Mouse (Mus musculus): Measurements from ENCODE around the gene Chd4. TPM values are rescaled to one million over a fixed set of nuclear protein-coding genes. Genes with fewer than 3 reads are reported as not detected.

Gene Chd4
- polyA plus RNA-seq, 1 experiment = 317 TPM

DNA sequence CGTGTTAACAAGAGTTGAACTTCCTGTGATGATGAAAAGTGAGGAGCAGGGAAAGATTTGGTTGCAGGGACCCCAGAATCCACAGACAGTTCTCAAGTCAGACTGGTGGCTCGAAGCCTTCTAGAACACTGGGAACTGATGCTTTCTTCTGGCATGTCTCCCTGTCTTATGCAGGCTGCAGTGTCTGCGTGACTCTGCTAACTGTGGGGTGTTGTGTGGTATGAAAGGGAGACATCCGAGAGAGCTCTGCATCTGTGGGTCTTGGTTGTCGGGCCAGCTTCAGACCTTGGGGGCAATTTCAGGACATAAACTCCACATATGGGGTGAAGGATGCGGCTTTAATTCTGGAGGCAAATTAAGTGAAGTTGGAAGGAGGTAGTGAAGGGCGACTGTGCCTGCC is 50.4 kb downstream of the Chd4 start:
- H3K9ac ChIP-seq (ENCODE audit: low read depth, poor library complexity, severe bottlenecking) = peak overlapping the region; percentile 39
- TF ChIP-seq EP300 (IDR thresholded peaks at IDR 0.05; ENCODE audit: insufficient read depth, low read depth, low read length) (no peak), CTCF (IDR thresholded peaks at IDR 0.05; ENCODE audit: low read depth, low read length) (no peak), POLR2A (IDR thresholded peaks at IDR 0.05; ENCODE audit: insufficient read depth, low read length) (no peak)
- no peaks in the 10 kb centered on the region for H3K27me3 ChIP-seq (ENCODE audit: control insufficient read depth, insufficient read depth, low read length, poor library complexity, severe bottlenecking)
- H3K9me3 ChIP-seq (replicated peaks; ENCODE audit: control insufficient read depth, insufficient read depth, low read length, poor library complexity, severe bottlenecking) = no peaks in the 10 kb centered on the region
- H3K4me1 ChIP-seq (ENCODE audit: control insufficient read depth, insufficient read depth, low read length) = peaks cover 3% of the 10 kb centered on the region
- no peak overlapping the region for H3K27ac ChIP-seq (ENCODE audit: insufficient read depth, low read length)
- peaks cover 18% of the 10 kb centered on the region for H3K36me3 ChIP-seq (ENCODE audit: control insufficient read depth, insufficient read depth, low read length, poor library complexity, severe bottlenecking)
- peak overlapping the region; percentile 16; the same call in 1 of the 2 replicates for H3K4me3 ChIP-seq (ENCODE audit: low read depth, low read length)

DNA sequence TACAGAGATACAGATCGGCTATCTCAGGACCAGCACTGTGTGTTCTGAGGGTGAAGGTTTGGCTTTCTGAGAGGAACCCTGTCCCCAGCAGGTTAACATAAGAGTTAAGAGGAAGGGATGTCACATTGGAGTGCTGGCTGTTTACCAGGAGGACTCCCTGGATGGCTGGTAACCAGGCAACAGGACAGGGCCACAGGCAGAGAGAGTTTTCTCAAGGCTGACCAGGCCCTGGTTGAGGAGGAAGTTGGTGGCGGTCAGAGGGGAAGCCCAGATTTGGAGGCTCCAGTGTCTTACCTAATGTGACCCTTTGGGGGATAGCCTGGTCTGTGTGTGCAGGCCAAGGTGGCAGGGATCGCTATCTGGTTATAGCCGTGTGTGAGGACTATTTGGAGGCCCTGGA is 51.0 kb downstream of the Chd4 start:
- Histone ChIP-seq H3K4me3 (ENCODE audit: low read depth, low read length) (no peak overlapping the region), H3K9ac (ENCODE audit: low read depth, poor library complexity, severe bottlenecking) (0 out of 2 replicates have a peak overlapping the region, but pooled peaks have one; percentile 4)

DNA sequence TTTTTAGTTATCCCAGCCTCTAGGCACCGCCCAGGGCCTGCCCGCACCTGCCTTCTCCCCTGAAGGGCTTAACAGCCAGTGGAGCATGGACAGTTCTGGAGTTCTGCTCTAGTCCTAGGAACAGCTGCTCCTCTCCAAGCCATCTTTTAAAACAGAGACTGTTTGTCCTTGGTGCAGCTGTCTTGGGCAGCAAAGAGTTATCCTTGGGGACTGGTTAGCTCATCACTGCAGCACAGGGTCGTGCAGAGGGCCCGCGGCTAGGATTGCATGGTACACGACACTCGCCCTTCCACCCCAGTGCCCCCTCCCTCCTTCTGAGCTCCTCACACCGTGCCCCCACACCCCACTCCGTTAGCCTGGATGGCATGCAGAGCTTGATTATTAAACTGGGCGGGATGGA is 51.5 kb downstream of the Chd4 start:
- no peaks in the 10 kb centered on the region for H3K9me3 ChIP-seq (replicated peaks; ENCODE audit: control insufficient read depth, insufficient read depth, low read length, poor library complexity, severe bottlenecking)
- peaks cover 3% of the 10 kb centered on the region for H3K4me1 ChIP-seq (ENCODE audit: control insufficient read depth, insufficient read depth, low read length)
- no peaks in the 10 kb centered on the region for H3K27me3 ChIP-seq (ENCODE audit: control insufficient read depth, insufficient read depth, low read length, poor library complexity, severe bottlenecking)
- TF ChIP-seq POLR2A (IDR thresholded peaks at IDR 0.05; ENCODE audit: insufficient read depth, low read length) (no peak), EP300 (IDR thresholded peaks at IDR 0.05; ENCODE audit: insufficient read depth, low read depth, low read length) (no peak), CTCF (IDR thresholded peaks at IDR 0.05; ENCODE audit: low read depth, low read length) (no peak)
- no peak overlapping the region for H3K27ac ChIP-seq (ENCODE audit: insufficient read depth, low read length)
- H3K9ac ChIP-seq (ENCODE audit: low read depth, poor library complexity, severe bottlenecking) = no peak overlapping the region
- no peak overlapping the region for H3K4me3 ChIP-seq (ENCODE audit: low read depth, low read length)
- peaks cover 6% of the 10 kb centered on the region for H3K36me3 ChIP-seq (ENCODE audit: control insufficient read depth, insufficient read depth, low read length, poor library complexity, severe bottlenecking)

More for the DNA sequence above, 51.0 kb downstream of the Chd4 start:
- Histone ChIP-seq H3K9me3 (replicated peaks; ENCODE audit: control insufficient read depth, insufficient read depth, low read length, poor library complexity, severe bottlenecking) (no peaks in the 10 kb centered on the region), H3K27ac (ENCODE audit: insufficient read depth, low read length) (no peak overlapping the region), H3K27me3 (ENCODE audit: control insufficient read depth, insufficient read depth, low read length, poor library complexity, severe bottlenecking) (no peaks in the 10 kb centered on the region), H3K36me3 (ENCODE audit: control insufficient read depth, insufficient read depth, low read length, poor library complexity, severe bottlenecking) (peaks cover 11% of the 10 kb centered on the region), H3K4me1 (ENCODE audit: control insufficient read depth, insufficient read depth, low read length) (peaks cover 3% of the 10 kb centered on the region)
- TF ChIP-seq POLR2A (IDR thresholded peaks at IDR 0.05; ENCODE audit: insufficient read depth, low read length) (no peak), EP300 (IDR thresholded peaks at IDR 0.05; ENCODE audit: insufficient read depth, low read depth, low read length) (no peak), CTCF (IDR thresholded peaks at IDR 0.05; ENCODE audit: low read depth, low read length) (no peak)

DNA sequence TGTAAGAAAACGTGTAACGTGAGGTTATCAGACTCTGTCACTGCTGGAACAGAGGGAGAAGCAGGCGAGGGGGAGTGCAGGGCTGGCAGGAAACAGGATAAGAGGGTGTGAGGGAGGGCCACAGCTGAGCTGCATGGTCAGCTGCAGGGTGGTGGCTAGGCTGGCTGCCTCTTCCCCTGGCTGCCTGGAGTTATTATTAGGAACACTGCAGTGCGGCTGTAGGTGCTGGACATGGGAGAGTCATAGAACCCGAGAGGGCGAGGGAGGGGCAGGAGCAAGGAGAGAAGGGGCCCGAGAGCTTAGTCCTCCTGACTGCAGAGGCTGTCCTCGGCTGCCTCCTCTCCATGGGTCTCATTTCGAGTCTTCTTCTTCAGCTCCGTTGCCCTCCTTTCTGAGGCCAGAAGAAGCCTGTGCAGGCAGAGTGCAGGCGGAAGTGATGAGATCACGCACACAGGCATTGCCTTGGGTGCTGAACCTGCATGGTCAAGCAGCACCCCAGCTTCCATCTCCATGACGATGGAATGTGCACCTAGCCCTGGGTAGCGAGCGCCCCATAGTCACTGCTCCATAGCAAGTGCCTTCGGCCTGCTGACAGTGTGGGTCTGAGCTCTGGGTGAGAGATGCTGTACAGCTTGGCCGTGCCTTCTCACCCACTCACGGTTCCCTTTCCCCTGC is 52.6 kb downstream of the Chd4 start:
- H3K4me1 ChIP-seq (ENCODE audit: control insufficient read depth, insufficient read depth, low read length) = peaks cover 3% of the 10 kb centered on the region
- H3K27me3 ChIP-seq (ENCODE audit: control insufficient read depth, insufficient read depth, low read length, poor library complexity, severe bottlenecking) = no peaks in the 10 kb centered on the region
- peaks cover 4% of the 10 kb centered on the region for H3K36me3 ChIP-seq (ENCODE audit: control insufficient read depth, insufficient read depth, low read length, poor library complexity, severe bottlenecking)
- no peak for TF ChIP-seq CTCF (IDR thresholded peaks at IDR 0.05; ENCODE audit: low read depth, low read length)
- TF ChIP-seq EP300 (IDR thresholded peaks at IDR 0.05; ENCODE audit: insufficient read depth, low read depth, low read length) = no peak
- no peak for TF ChIP-seq POLR2A (IDR thresholded peaks at IDR 0.05; ENCODE audit: insufficient read depth, low read length)
- no peak overlapping the region for H3K27ac ChIP-seq (ENCODE audit: insufficient read depth, low read length)
- H3K4me3 ChIP-seq (ENCODE audit: low read depth, low read length) = no peak overlapping the region
- H3K9ac ChIP-seq (ENCODE audit: low read depth, poor library complexity, severe bottlenecking) = no peak overlapping the region
- no peaks in the 10 kb centered on the region for H3K9me3 ChIP-seq (replicated peaks; ENCODE audit: control insufficient read depth, insufficient read depth, low read length, poor library complexity, severe bottlenecking)

DNA sequence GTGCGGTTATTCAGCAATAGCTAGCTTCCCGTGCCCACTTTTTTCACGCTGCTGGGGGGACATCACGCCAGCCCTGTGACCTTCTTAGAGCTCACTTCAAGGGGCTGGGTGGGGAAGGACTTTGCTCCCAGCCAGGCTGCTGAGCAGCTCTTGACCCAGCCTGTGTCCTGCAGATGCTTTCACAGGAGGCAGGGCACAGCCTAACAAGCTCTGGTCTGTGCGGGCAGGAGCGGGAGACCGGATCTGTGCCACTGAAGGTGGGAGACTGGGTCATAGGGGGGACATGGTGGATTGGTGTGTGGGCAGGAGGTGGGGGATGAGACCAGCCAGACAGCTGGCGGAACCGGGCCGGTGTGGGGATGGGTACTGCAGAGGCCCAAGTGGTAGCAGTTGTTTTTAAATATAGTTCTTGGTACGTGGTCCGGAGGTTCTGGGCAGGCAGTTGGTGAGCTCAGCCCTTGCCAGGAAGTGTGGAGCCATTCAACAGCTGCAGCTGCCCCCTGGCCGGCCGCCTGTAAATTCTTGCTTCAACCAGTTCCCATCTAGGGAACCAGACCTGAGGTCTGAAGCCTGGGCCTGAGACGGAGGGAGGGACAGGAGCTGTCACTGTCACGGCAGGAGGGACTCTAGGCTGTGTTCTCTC is 53.3 kb downstream of the Chd4 start:
- H3K9me3 ChIP-seq (replicated peaks; ENCODE audit: control insufficient read depth, insufficient read depth, low read length, poor library complexity, severe bottlenecking) = no peaks in the 10 kb centered on the region
- H3K27ac ChIP-seq (ENCODE audit: insufficient read depth, low read length) = no peak overlapping the region
- no peaks in the 10 kb centered on the region for H3K27me3 ChIP-seq (ENCODE audit: control insufficient read depth, insufficient read depth, low read length, poor library complexity, severe bottlenecking)
- peaks cover 3% of the 10 kb centered on the region for H3K4me1 ChIP-seq (ENCODE audit: control insufficient read depth, insufficient read depth, low read length)
- H3K36me3 ChIP-seq (ENCODE audit: control insufficient read depth, insufficient read depth, low read length, poor library complexity, severe bottlenecking) = no peaks in the 10 kb centered on the region; the same call in 1 of the 2 replicates
- TF ChIP-seq POLR2A (IDR thresholded peaks at IDR 0.05; ENCODE audit: insufficient read depth, low read length) (no peak), EP300 (IDR thresholded peaks at IDR 0.05; ENCODE audit: insufficient read depth, low read depth, low read length) (no peak)
- no peak overlapping the region for H3K9ac ChIP-seq (ENCODE audit: low read depth, poor library complexity, severe bottlenecking)
- H3K4me3 ChIP-seq (ENCODE audit: low read depth, low read length) = no peak overlapping the region

DNA sequence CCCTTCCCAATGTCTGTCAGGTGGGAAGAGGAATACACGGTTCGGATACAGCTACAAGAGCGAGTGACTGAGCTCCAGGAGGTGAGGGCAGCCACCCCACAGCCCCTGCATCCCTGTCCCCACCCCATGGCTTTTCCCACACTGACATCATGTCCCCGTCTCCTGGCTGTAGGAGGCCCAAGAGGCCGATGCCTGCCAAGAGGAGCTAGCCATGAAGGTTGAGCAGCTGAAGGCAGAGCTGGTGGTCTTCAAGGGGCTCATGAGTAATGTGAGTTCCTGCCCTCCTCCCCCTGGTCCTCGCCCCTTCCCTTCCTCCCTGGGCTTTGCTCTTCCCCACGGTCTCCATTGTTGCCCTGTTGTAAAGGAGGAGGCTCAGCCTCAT is 53.8 kb downstream of the Chd4 start:
- peaks cover 3% of the 10 kb centered on the region for H3K4me1 ChIP-seq (ENCODE audit: control insufficient read depth, insufficient read depth, low read length)
- H3K36me3 ChIP-seq (ENCODE audit: control insufficient read depth, insufficient read depth, low read length, poor library complexity, severe bottlenecking) = no peaks in the 10 kb centered on the region; the same call in 1 of the 2 replicates
- H3K9ac ChIP-seq (ENCODE audit: low read depth, poor library complexity, severe bottlenecking) = no peak overlapping the region
- H3K27ac ChIP-seq (ENCODE audit: insufficient read depth, low read length) = no peak overlapping the region
- no peak for TF ChIP-seq POLR2A (IDR thresholded peaks at IDR 0.05; ENCODE audit: insufficient read depth, low read length)
- TF ChIP-seq EP300 (IDR thresholded peaks at IDR 0.05; ENCODE audit: insufficient read depth, low read depth, low read length) = no peak
- no peak for TF ChIP-seq CTCF (IDR thresholded peaks at IDR 0.05; ENCODE audit: low read depth, low read length)
- no peaks in the 10 kb centered on the region for H3K9me3 ChIP-seq (replicated peaks; ENCODE audit: control insufficient read depth, insufficient read depth, low read length, poor library complexity, severe bottlenecking)
- H3K27me3 ChIP-seq (ENCODE audit: control insufficient read depth, insufficient read depth, low read length, poor library complexity, severe bottlenecking) = no peaks in the 10 kb centered on the region
- no peak overlapping the region for H3K4me3 ChIP-seq (ENCODE audit: low read depth, low read length)

Measured in ES-Bruce4 (cell line).